Mouse (Mus musculus): Measurements from ENCODE around the gene Zfp74. TPM values are rescaled to one million over a fixed set of nuclear protein-coding genes. Genes with fewer than 3 reads are reported as not detected.

Zfp74 gene
- polyA plus RNA-seq (2012; fragmentation: generic; extraction: Trizol) = 1.5 TPM

DNA sequence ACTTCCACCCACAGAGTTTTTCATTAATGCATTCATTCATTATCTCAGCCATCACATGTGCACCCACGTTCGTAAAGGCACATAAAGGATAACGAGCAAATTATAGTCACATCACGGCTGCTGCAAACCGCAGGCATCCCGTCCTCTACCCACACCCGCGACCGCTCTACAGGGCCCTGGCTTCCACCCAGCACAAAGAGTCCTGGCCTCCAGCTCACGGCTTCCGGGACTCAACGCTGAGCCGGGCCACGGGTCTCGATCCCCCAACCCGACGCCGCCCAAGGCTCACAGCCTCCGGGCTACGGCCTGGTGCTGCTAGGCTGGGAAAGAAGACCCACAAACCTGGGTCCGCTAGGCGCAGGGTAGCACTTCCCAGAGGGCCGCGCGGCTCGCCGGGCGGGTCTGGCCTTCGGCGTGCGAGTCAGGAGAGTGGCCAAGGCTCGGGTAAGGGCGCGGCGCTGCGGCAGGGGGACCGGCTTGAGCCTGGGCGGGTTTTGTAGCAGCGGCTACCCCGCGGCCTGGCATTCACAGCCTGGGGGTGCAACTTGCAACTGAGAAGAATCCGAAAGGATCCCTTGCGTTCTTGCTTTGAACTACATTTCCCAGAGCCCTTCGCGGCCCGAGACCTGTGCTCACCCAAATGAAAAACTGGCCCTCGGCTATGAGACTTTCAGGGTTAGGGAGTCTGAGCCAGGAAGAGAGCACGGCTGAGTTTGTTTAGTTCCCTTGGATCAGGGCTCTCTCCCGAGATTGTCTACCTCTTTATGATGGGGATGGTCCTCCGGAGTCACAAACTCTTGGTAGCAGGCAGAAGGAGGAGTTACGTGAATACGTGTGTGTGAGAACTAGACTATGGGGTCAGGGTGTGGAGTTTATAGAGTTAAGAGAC is at the start of gene Zfp74:
Zfp74 (minus strand) TSS at position 577 of the 889 bp plus-strand sequence.
- H3K4me2 ChIP-seq (ENCODE audit: low read depth) = peak within 1 kb of the TSS; percentile 94
- no peaks in the 10 kb centered on the region for H3K27me3 ChIP-seq (ENCODE audit: control insufficient read depth, insufficient read depth, insufficient read length)
- no peak for TF ChIP-seq E2F4 (IDR thresholded peaks at IDR 0.05; ENCODE audit: insufficient read depth)
- TF ChIP-seq TCF12 (IDR thresholded peaks at IDR 0.05; ENCODE audit: insufficient read depth, poor library complexity, severe bottlenecking) = no peak
- TF ChIP-seq MYOD1 (IDR thresholded peaks at IDR 0.05; ENCODE audit: control insufficient read depth in 1 of 3, insufficient read length in 2 of 3, low read depth in 2 of 3) = peak in 1 of 3 experiments; percentile 10
- peak in 1 of 3 experiments; percentile 3 for TF ChIP-seq MYOG (IDR thresholded peaks at IDR 0.05; ENCODE audit: control insufficient read depth in 1 of 3, insufficient read depth in 1 of 3, insufficient read length in 2 of 3, low read depth in 2 of 3)
- peak; percentile 49 for TF ChIP-seq POLR2A (IDR thresholded peaks at IDR 0.05; ENCODE audit: insufficient read length, low read depth)
- TF ChIP-seq MAX (IDR thresholded peaks at IDR 0.05; ENCODE audit: low read depth) = no peak
- H3K79me2 ChIP-seq (ENCODE audit: control insufficient read depth, insufficient read depth) = no peaks in the 10 kb centered on the region
- peak within 1 kb of the TSS; percentile 20 for H3ac ChIP-seq (ENCODE audit: control insufficient read depth, insufficient read length)
- H3K36me3 ChIP-seq (ENCODE audit: control insufficient read depth, insufficient read depth) = no peaks in the 10 kb centered on the region
- H3K4me3 ChIP-seq = peak within 1 kb of the TSS; percentile 43

DNA sequence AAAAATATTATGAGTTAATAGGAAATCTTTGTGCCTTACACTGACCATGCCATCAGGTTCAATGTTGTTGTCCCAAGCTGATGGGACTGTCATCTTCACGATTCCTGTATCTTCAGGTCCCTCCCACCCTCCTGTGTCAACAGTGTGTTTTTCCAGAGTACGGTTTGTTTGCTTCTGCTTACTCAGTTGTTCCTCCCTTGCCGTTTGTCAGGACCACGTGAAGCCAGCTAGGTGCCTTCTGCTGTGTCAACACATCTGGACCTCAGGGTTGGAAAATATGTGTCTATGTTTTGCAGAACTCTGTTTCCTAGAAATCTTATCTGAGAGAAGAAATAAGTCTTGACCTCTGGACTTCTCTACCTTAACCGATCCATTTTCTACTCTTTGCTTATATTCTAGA is 46.7 kb upstream of the Zfp74 start:
- Histone ChIP-seq H3K4me2 (ENCODE audit: low read depth) (no peak overlapping the region), H3K27me3 (ENCODE audit: control insufficient read depth, insufficient read depth, insufficient read length) (no peaks in the 10 kb centered on the region), H3K4me3 (no peak overlapping the region), H3K36me3 (ENCODE audit: control insufficient read depth, insufficient read depth) (peaks cover 71% of the 10 kb centered on the region), H3ac (ENCODE audit: control insufficient read depth, insufficient read length) (no peak overlapping the region), H3K79me2 (ENCODE audit: control insufficient read depth, insufficient read depth) (peaks cover 72% of the 10 kb centered on the region)
- TF ChIP-seq POLR2AphosphoS2 (IDR thresholded peaks at IDR 0.05; ENCODE audit: insufficient read length, low read depth) = peak; percentile 19
- TF ChIP-seq TCF3 (IDR thresholded peaks at IDR 0.05; ENCODE audit: insufficient read length, low read depth) = no peak
- TF ChIP-seq CEBPB (IDR thresholded peaks at IDR 0.05; ENCODE audit: insufficient read depth, poor library complexity, severe bottlenecking) = no peak
- no peak for TF ChIP-seq POLR2A (IDR thresholded peaks at IDR 0.05; ENCODE audit: insufficient read length, low read depth)
- no peak for TF ChIP-seq MYOG (IDR thresholded peaks at IDR 0.05; ENCODE audit: control insufficient read depth in 1 of 3, insufficient read depth in 1 of 3, insufficient read length in 2 of 3, low read depth in 2 of 3)

DNA sequence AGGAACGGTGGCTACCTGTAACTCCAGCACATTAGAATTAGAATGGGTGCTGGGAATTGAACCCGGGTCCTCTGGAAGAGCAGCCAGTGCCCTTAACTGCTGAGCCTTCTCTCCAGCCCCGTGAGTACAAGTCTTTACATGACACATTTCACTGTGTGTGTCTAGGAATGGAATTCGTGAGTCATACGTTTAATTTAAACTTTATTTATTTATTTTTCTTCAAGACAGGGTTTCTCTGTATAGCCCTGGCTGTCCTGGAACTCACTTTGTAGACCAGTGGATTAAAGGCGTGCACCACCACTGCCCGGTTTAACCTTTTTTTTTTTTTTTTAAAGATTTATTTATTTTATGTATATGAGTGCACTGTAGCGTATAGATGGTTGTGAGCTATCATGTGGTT is 41.2 kb upstream of the Zfp74 start:
- Histone ChIP-seq H3K36me3 (ENCODE audit: control insufficient read depth, insufficient read depth) (peaks cover 68% of the 10 kb centered on the region), H3K4me2 (ENCODE audit: low read depth) (no peak overlapping the region), H3ac (ENCODE audit: control insufficient read depth, insufficient read length) (no peak overlapping the region), H3K79me2 (ENCODE audit: control insufficient read depth, insufficient read depth) (peaks cover 86% of the 10 kb centered on the region), H3K4me3 (no peak overlapping the region), H3K27me3 (ENCODE audit: control insufficient read depth, insufficient read depth, insufficient read length) (no peaks in the 10 kb centered on the region)
- no peak for TF ChIP-seq TCF12 (IDR thresholded peaks at IDR 0.05; ENCODE audit: insufficient read depth, poor library complexity, severe bottlenecking)
- no peak for TF ChIP-seq CEBPB (IDR thresholded peaks at IDR 0.05; ENCODE audit: insufficient read depth, poor library complexity, severe bottlenecking)
- TF ChIP-seq USF1 (IDR thresholded peaks at IDR 0.05; ENCODE audit: low read depth) = no peak
- TF ChIP-seq POLR2A (IDR thresholded peaks at IDR 0.05; ENCODE audit: insufficient read length, low read depth) = no peak
- TF ChIP-seq E2F4 (IDR thresholded peaks at IDR 0.05; ENCODE audit: insufficient read depth) = no peak

DNA sequence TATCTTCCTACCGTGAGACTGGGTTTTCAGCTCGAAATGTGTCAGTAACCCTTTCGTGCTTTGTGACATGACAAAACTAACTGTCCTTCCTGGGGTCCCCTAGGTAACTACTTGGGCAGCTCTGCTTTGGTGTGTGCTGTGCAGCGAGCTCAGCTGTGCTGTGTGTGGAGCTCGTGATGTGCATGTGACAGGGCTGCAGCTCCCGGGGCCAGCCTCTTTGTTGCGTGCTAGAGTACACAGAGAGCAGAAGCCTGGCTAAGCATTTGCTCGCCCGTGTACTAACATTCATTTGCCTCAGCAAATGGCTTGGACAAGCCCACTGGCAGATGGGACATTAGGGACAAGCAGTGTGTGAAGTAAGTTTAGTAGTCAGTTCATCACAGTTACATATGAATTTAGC is 39.5 kb upstream of the Zfp74 start:
- TF ChIP-seq POLR2AphosphoS2 (IDR thresholded peaks at IDR 0.05; ENCODE audit: insufficient read length, low read depth) (no peak), MAX (IDR thresholded peaks at IDR 0.05; ENCODE audit: low read depth) (no peak), USF1 (IDR thresholded peaks at IDR 0.05; ENCODE audit: low read depth) (no peak), TCF12 (IDR thresholded peaks at IDR 0.05; ENCODE audit: insufficient read depth, poor library complexity, severe bottlenecking) (no peak), MYOG (IDR thresholded peaks at IDR 0.05; ENCODE audit: control insufficient read depth in 1 of 3, insufficient read depth in 1 of 3, insufficient read length in 2 of 3, low read depth in 2 of 3) (no peak), TCF3 (IDR thresholded peaks at IDR 0.05; ENCODE audit: insufficient read length, low read depth) (no peak), CEBPB (IDR thresholded peaks at IDR 0.05; ENCODE audit: insufficient read depth, poor library complexity, severe bottlenecking) (no peak), SRF (IDR thresholded peaks at IDR 0.05; ENCODE audit: control insufficient read depth, insufficient read length, low read depth) (no peak), POLR2A (IDR thresholded peaks at IDR 0.05; ENCODE audit: insufficient read length, low read depth) (no peak), E2F4 (IDR thresholded peaks at IDR 0.05; ENCODE audit: insufficient read depth) (no peak), REST (IDR thresholded peaks at IDR 0.05; ENCODE audit: insufficient read depth, insufficient read length) (no peak), MYOD1 (IDR thresholded peaks at IDR 0.05; ENCODE audit: control insufficient read depth in 1 of 3, insufficient read length in 2 of 3, low read depth in 2 of 3) (no peak)
- Histone ChIP-seq H3K4me3 (no peak overlapping the region), H3ac (ENCODE audit: control insufficient read depth, insufficient read length) (no peak overlapping the region), H3K36me3 (ENCODE audit: control insufficient read depth, insufficient read depth) (peaks cover 65% of the 10 kb centered on the region), H3K79me2 (ENCODE audit: control insufficient read depth, insufficient read depth) (peaks cover 94% of the 10 kb centered on the region), H3K4me2 (ENCODE audit: low read depth) (no peak overlapping the region), H3K27me3 (ENCODE audit: control insufficient read depth, insufficient read depth, insufficient read length) (no peaks in the 10 kb centered on the region)

DNA sequence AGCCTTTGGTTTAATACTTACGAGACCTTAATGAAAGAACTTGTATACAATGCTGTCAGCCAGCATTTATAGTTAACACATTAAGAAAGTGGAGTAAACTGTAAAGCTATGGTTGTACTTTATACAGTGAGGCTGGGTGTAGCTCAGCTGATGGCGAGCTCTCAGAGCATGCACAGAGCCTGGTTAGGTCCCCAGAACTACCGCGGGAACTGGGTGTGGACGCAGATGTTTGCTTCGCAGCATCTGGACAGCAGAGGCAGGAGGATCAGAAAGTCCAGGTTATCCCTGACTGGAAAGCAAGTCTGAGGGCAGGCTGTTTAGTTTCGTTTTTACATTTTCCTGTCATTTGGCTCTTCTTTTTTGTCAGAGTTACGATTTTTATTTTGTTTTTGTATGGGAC is 38.8 kb upstream of the Zfp74 start:
- TF ChIP-seq REST (IDR thresholded peaks at IDR 0.05; ENCODE audit: insufficient read depth, insufficient read length) = no peak
- peak; percentile 29 for TF ChIP-seq POLR2AphosphoS2 (IDR thresholded peaks at IDR 0.05; ENCODE audit: insufficient read length, low read depth)
- TF ChIP-seq POLR2A (IDR thresholded peaks at IDR 0.05; ENCODE audit: insufficient read length, low read depth) = no peak

More for the DNA sequence above, 38.8 kb upstream of the Zfp74 start:
- no peaks in the 10 kb centered on the region for H3K27me3 ChIP-seq (ENCODE audit: control insufficient read depth, insufficient read depth, insufficient read length)
- no peak overlapping the region for H3ac ChIP-seq (ENCODE audit: control insufficient read depth, insufficient read length)
- H3K4me3 ChIP-seq = no peak overlapping the region
- peaks cover 92% of the 10 kb centered on the region for H3K79me2 ChIP-seq (ENCODE audit: control insufficient read depth, insufficient read depth)
- no peak overlapping the region for H3K4me2 ChIP-seq (ENCODE audit: low read depth)
- peaks cover 61% of the 10 kb centered on the region for H3K36me3 ChIP-seq (ENCODE audit: control insufficient read depth, insufficient read depth)
